Mouse (Mus musculus) right cerebral cortex, adult 18-20 months (tissue): ENCODE results near the gene Sult4a1.

Experiments used
- DNase-seq: peaks from one replicate; pipeline ENCODE4 v3.0.0; 2022; ENCODE audit warnings: mixed read lengths

The Sult4a1 gene

GRCm38 (mm10) chr15:84096051-84096450 is 9.5 kb downstream of the Sult4a1 start:
- no peak for DNase-seq

- DNase-seq: no peak
Observed at GRCm38 (mm10) chr15:84094921-84095320, 10.6 kb downstream of the Sult4a1 start.

- no peak for DNase-seq
Observed at GRCm38 (mm10) chr15:84086775-84087174, 18.8 kb downstream of the Sult4a1 start.

GRCm38 (mm10) chr15:84086364-84086763 is 19.2 kb downstream of the Sult4a1 start:
- DNase-seq: no peak

GRCm38 (mm10) chr15:84080069-84080468 is 25.5 kb downstream of the Sult4a1 start:
- DNase-seq: no peak

- DNase-seq: peak; percentile 81
Observed at GRCm38 (mm10) chr15:84079519-84079918, 26.0 kb downstream of the Sult4a1 start.

GRCm38 (mm10) chr15:84078667-84079066 is 26.9 kb downstream of the Sult4a1 start:
- no peak for DNase-seq

- DNase-seq: no peak
Observed at GRCm38 (mm10) chr15:84077151-84077550, 28.4 kb downstream of the Sult4a1 start.

GRCm38 (mm10) chr15:84074705-84075185 is 30.8 kb downstream of the Sult4a1 start:
- no peak for DNase-seq

- peak; percentile 71 for DNase-seq
Observed at GRCm38 (mm10) chr15:84073911-84074704, 31.4 kb downstream of the Sult4a1 start.

GRCm38 (mm10) chr15:84073058-84073457 is 32.5 kb downstream of the Sult4a1 start:
- no peak for DNase-seq

GRCm38 (mm10) chr15:84072226-84072625 is 33.3 kb downstream of the Sult4a1 start:
- DNase-seq: peak; percentile 83

GRCm38 (mm10) chr15:84070116-84070676 is 35.4 kb downstream of the Sult4a1 start:
- DNase-seq: no peak

- no peak for DNase-seq
Observed at GRCm38 (mm10) chr15:84069455-84070050, 36.0 kb downstream of the Sult4a1 start.

GRCm38 (mm10) chr15:84065701-84066100 is 39.9 kb downstream of the Sult4a1 start:
- no peak for DNase-seq

GRCm38 (mm10) chr15:84065140-84065539 is 40.4 kb downstream of the Sult4a1 start, which contains the start of gene Efcab6:
Gene Efcab6, minus strand, starts transcription at chr15:84065379.
- DNase-seq: peak; percentile 83

- no peak for DNase-seq
Observed at GRCm38 (mm10) chr15:84058841-84059240, 46.7 kb downstream of the Sult4a1 start.

GRCm38 (mm10) chr15:84056083-84056482 is 49.5 kb downstream of the Sult4a1 start:
- DNase-seq: no peak

- DNase-seq: peak; percentile 87
Observed at GRCm38 (mm10) chr15:84053859-84054258, 51.7 kb downstream of the Sult4a1 start.

- DNase-seq: no peak
Observed at GRCm38 (mm10) chr15:84053240-84053639, 52.3 kb downstream of the Sult4a1 start.

GRCm38 (mm10) chr15:84052390-84052789 is 53.2 kb downstream of the Sult4a1 start:
- DNase-seq: no peak

GRCm38 (mm10) chr15:84049570-84049969 is 56.0 kb downstream of the Sult4a1 start:
- no peak for DNase-seq

- no peak for DNase-seq
Observed at GRCm38 (mm10) chr15:84045562-84045961, 60.0 kb downstream of the Sult4a1 start.

GRCm38 (mm10) chr15:84037067-84037466 is 68.5 kb downstream of the Sult4a1 start:
- DNase-seq: no peak
